Mouse (Mus musculus): ENCODE data around the gene Zfp426. TPM values are rescaled to one million over a fixed set of nuclear protein-coding genes. Genes with fewer than 3 reads are reported as not detected.

Gene Zfp426
- polyA plus RNA-seq, 2 experiments = 17.4 to 24.1 TPM

DNA sequence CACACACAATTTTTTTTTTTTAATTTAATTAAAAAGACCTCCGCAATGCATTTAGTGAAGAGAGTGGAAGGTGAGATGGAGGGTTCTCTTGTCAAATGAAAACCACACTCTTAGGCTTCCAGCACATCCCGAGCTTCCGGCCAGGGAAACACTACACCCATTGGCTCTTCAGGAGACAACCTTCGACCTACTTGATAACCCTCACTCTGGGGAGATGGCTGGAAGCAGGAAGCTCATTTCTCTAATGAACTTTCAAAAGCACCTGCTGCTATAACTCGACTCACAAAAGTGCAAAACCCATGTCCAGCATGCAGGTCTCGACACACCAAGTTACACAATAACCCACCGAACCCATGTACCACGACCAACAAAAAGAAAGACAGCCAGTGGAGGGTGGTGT, 20.2 kb upstream of the Zfp426 start:
- Histone ChIP-seq H3K4me1 (ENCODE audit: control insufficient read depth, insufficient read depth, low read length) (0 out of 2 replicates have a peak, but pooled peaks cover 5% of the 10 kb centered on the region), H3K4me2 (replicated peaks; ENCODE audit: low read depth, low read length, severe bottlenecking) (no peak overlapping the region), H3K27me3 (ENCODE audit: control insufficient read depth, insufficient read depth, low read length) (no peaks in the 10 kb centered on the region), H3K9ac (ENCODE audit: low read depth, low read length, severe bottlenecking) (no peak overlapping the region), H3K4me3 (replicated peaks; ENCODE audit: low read length) (no peak overlapping the region), H3K27ac (replicated peaks; ENCODE audit: low read depth, low read length) (no peak overlapping the region), H3K9me3 (ENCODE audit: control insufficient read depth, low read length) (no peaks in the 10 kb centered on the region), H3K36me3 (ENCODE audit: control insufficient read depth, insufficient read depth, low read length) (peaks cover 66% of the 10 kb centered on the region)
- WGBS = 84% methylated on average over 8 of the region's 8 CpGs
- no peak for DNase-seq (ENCODE audit: low spot score)
- no peak for ATAC-seq (ENCODE audit: low FRiP score, low read depth)
- TF ChIP-seq POLR2A (IDR thresholded peaks at IDR 0.05; ENCODE audit: borderline replicate concordance, extremely low read depth, insufficient read depth, insufficient read length) = no peak

GRCm38 (mm10) chr9:20511645-20512044, 19.1 kb upstream of the Zfp426 start:
- WGBS = 88% methylated on average over 4 of the region's 4 CpGs
- no peak overlapping the region for H3K4me3 ChIP-seq (replicated peaks; ENCODE audit: low read length)

DNA sequence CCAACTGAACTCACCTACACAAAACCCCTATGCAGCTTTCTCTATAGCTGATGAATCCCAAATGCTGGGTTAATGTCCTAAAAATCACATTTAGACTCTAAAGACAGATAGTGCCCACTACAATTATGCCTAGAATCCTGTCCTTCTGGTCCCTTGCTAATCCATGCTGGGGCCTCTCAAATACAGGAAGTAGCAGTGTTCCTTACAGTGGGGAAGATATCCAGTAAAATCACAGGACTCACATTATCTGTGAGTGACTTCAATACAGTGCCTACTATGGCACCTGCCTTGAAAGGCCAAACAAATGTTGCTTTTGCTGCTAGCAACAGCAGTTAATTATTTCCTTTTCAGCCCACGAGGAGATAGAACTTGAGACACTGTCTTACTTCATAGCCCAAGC, 17.8 kb upstream of the Zfp426 start:
- 0 out of 2 replicates have a peak, but pooled peaks cover 5% of the 10 kb centered on the region for H3K4me1 ChIP-seq (ENCODE audit: control insufficient read depth, insufficient read depth, low read length)
- no peak overlapping the region for H3K4me2 ChIP-seq (replicated peaks; ENCODE audit: low read depth, low read length, severe bottlenecking)
- ATAC-seq (ENCODE audit: low FRiP score, low read depth) (no peak), DNase-seq (ENCODE audit: low spot score) (no peak)
- no peak overlapping the region for H3K27ac ChIP-seq (replicated peaks; ENCODE audit: low read depth, low read length)
- H3K27me3 ChIP-seq (ENCODE audit: control insufficient read depth, insufficient read depth, low read length) = no peaks in the 10 kb centered on the region
- 63% methylated on average over 1 of the region's 1 CpGs for WGBS
- no peak overlapping the region for H3K9ac ChIP-seq (ENCODE audit: low read depth, low read length, severe bottlenecking)
- no peak for TF ChIP-seq POLR2A (IDR thresholded peaks at IDR 0.05; ENCODE audit: borderline replicate concordance, extremely low read depth, insufficient read depth, insufficient read length)
- H3K9me3 ChIP-seq (ENCODE audit: control insufficient read depth, low read length) = no peaks in the 10 kb centered on the region
- H3K36me3 ChIP-seq (ENCODE audit: control insufficient read depth, insufficient read depth, low read length) = peaks cover 72% of the 10 kb centered on the region
- no peak overlapping the region for H3K4me3 ChIP-seq (replicated peaks; ENCODE audit: low read length)

More at GRCm38 (mm10) chr9:20511645-20512044, 19.1 kb upstream of the Zfp426 start:
- H3K27ac ChIP-seq (replicated peaks; ENCODE audit: low read depth, low read length) = no peak overlapping the region
- H3K4me2 ChIP-seq (replicated peaks; ENCODE audit: low read depth, low read length, severe bottlenecking) = no peak overlapping the region
- DNase-seq (ENCODE audit: low spot score) (no peak), ATAC-seq (ENCODE audit: low FRiP score, low read depth) (no peak)
- no peaks in the 10 kb centered on the region for H3K27me3 ChIP-seq (ENCODE audit: control insufficient read depth, insufficient read depth, low read length)
- H3K4me1 ChIP-seq (ENCODE audit: control insufficient read depth, insufficient read depth, low read length) = 0 out of 2 replicates have a peak, but pooled peaks cover 5% of the 10 kb centered on the region
- no peak for TF ChIP-seq POLR2A (IDR thresholded peaks at IDR 0.05; ENCODE audit: borderline replicate concordance, extremely low read depth, insufficient read depth, insufficient read length)
- peaks cover 68% of the 10 kb centered on the region for H3K36me3 ChIP-seq (ENCODE audit: control insufficient read depth, insufficient read depth, low read length)
- H3K9ac ChIP-seq (ENCODE audit: low read depth, low read length, severe bottlenecking) = no peak overlapping the region
- H3K9me3 ChIP-seq (ENCODE audit: control insufficient read depth, low read length) = no peaks in the 10 kb centered on the region

DNA sequence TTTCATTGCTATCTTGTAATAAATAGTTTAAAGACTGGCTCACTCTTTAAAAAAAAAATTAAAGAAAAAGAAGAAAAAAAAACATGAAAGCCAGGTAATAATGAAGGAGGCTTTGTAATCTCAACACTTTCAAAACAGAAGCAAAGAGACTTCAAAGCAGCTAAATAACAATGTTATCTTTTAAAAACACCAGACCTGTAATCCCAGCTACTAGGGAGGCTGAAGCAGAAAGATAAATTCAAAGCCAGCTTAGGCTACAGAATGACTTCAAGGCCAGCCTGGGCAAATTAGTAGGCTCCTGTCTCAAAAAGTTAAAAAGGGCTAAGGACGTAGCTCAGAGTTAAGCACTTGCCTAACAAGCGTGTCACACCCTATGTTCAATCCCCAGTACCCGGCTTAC, 17.1 kb upstream of the Zfp426 start:
- WGBS = 84% methylated on average over 3 of the region's 3 CpGs
- Histone ChIP-seq H3K4me3 (replicated peaks; ENCODE audit: low read length) (no peak overlapping the region), H3K4me1 (ENCODE audit: control insufficient read depth, insufficient read depth, low read length) (0 out of 2 replicates have a peak, but pooled peaks cover 5% of the 10 kb centered on the region), H3K27ac (replicated peaks; ENCODE audit: low read depth, low read length) (no peak overlapping the region), H3K4me2 (replicated peaks; ENCODE audit: low read depth, low read length, severe bottlenecking) (no peak overlapping the region), H3K27me3 (ENCODE audit: control insufficient read depth, insufficient read depth, low read length) (no peaks in the 10 kb centered on the region), H3K9ac (ENCODE audit: low read depth, low read length, severe bottlenecking) (no peak overlapping the region), H3K9me3 (ENCODE audit: control insufficient read depth, low read length) (no peaks in the 10 kb centered on the region), H3K36me3 (ENCODE audit: control insufficient read depth, insufficient read depth, low read length) (peaks cover 72% of the 10 kb centered on the region)
- no peak for ATAC-seq (ENCODE audit: low FRiP score, low read depth)
- no peak for DNase-seq (ENCODE audit: low spot score)
- TF ChIP-seq POLR2A (IDR thresholded peaks at IDR 0.05; ENCODE audit: borderline replicate concordance, extremely low read depth, insufficient read depth, insufficient read length) = no peak

DNA sequence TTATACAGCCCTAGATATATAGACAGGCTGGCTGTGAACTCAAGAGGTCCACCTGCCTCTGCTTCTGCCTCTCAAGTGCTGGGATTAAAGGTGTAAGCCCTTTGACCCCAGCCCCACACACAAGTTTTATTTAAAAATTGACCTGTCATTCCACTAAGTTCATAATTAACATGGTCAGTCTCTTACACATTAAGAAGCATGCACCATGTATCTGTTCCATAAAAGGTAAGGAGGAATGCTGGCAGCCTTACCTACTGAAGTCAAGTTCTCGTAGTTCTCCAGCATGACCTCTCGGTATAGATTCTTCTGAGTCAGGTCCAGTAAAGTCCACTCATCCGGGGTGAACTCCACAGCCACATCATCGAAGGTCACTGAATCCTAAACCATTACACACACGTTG, 12.3 kb upstream of the Zfp426 start:
- no peaks in the 10 kb centered on the region for H3K9me3 ChIP-seq (ENCODE audit: control insufficient read depth, low read length)
- no peaks in the 10 kb centered on the region for H3K4me1 ChIP-seq (ENCODE audit: control insufficient read depth, insufficient read depth, low read length)
- 92% methylated on average over 5 of the region's 5 CpGs for WGBS
- H3K4me3 ChIP-seq (replicated peaks; ENCODE audit: low read length) = no peak overlapping the region
- H3K36me3 ChIP-seq (ENCODE audit: control insufficient read depth, insufficient read depth, low read length) = peaks cover 82% of the 10 kb centered on the region
- H3K27me3 ChIP-seq (ENCODE audit: control insufficient read depth, insufficient read depth, low read length) = no peaks in the 10 kb centered on the region
- ATAC-seq (ENCODE audit: low FRiP score, low read depth) (no peak), DNase-seq (ENCODE audit: low spot score) (no peak)
- no peak overlapping the region for H3K27ac ChIP-seq (replicated peaks; ENCODE audit: low read depth, low read length)
- H3K4me2 ChIP-seq (replicated peaks; ENCODE audit: low read depth, low read length, severe bottlenecking) = no peak overlapping the region
- no peak overlapping the region for H3K9ac ChIP-seq (ENCODE audit: low read depth, low read length, severe bottlenecking)
- TF ChIP-seq POLR2A (IDR thresholded peaks at IDR 0.05; ENCODE audit: borderline replicate concordance, extremely low read depth, insufficient read depth, insufficient read length) = no peak

GRCm38 (mm10) chr9:20493281-20493680, 735 bp upstream of the Zfp426 start:
- 7% methylated on average over 9 of the region's 9 CpGs for WGBS
- DNase-seq (ENCODE audit: low spot score) = peak; percentile 22

More at GRCm38 (mm10) chr9:20493281-20493680, 735 bp upstream of the Zfp426 start:
- peak overlapping the region; percentile 96 for H3K27ac ChIP-seq (replicated peaks; ENCODE audit: low read depth, low read length)
- peaks cover 36% of the 10 kb centered on the region for H3K36me3 ChIP-seq (ENCODE audit: control insufficient read depth, insufficient read depth, low read length)
- peak overlapping the region; percentile 81 for H3K4me3 ChIP-seq (replicated peaks; ENCODE audit: low read length)
- H3K4me1 ChIP-seq (ENCODE audit: control insufficient read depth, insufficient read depth, low read length) = peaks cover 9% of the 10 kb centered on the region; the same call in 1 of the 2 replicates
- no peaks in the 10 kb centered on the region for H3K9me3 ChIP-seq (ENCODE audit: control insufficient read depth, low read length)
- TF ChIP-seq POLR2A (IDR thresholded peaks at IDR 0.05; ENCODE audit: borderline replicate concordance, extremely low read depth, insufficient read depth, insufficient read length) = no peak
- ATAC-seq (ENCODE audit: low FRiP score, low read depth) = no peak
- peak overlapping the region; percentile 73 for H3K4me2 ChIP-seq (replicated peaks; ENCODE audit: low read depth, low read length, severe bottlenecking)
- no peaks in the 10 kb centered on the region for H3K27me3 ChIP-seq (ENCODE audit: control insufficient read depth, insufficient read depth, low read length)
- H3K9ac ChIP-seq (ENCODE audit: low read depth, low read length, severe bottlenecking) = peak overlapping the region; percentile 85

Data from limb, embryonic 14.5 days (tissue).